ENCODE assay signal across 42 mouse cellular contexts in genomic region chr16:22852709-22853108, GRCm38 (mm10). TPM values are rescaled to one million over a fixed set of nuclear protein-coding genes. Genes with fewer than 3 reads are reported as not detected.
DNase-seq lines count a peak whose midpoint lies in the region; ATAC-seq lines count a peak whose summit lies in the region.
"Had no signal": no experiment of that assay in that cellular context is flagged by ENCODE, and none has a peak within 500 bp of the region (broad histone marks: within the 10 kb centered on the region; RNA-seq: fewer than 3 reads in every experiment).

No protein-coding gene starts in this region.

- peak; percentile 14 for DNase-seq in testis, postnatal 10 days (ENCODE audit: low spot score)
- no peak for DNase-seq in testis, postnatal 14 days (ENCODE audit: low spot score)
- DNase-seq in lung, postnatal 36 days: no peak
- no peak for DNase-seq in forebrain, embryonic 11.5 days (ENCODE audit: low spot score)
- no peak for DNase-seq in left cerebral cortex, postnatal 10 days (ENCODE audit: extremely low spot score in 1 of 2, low spot score in 2 of 2)
- DNase-seq: adrenal gland, adult 8-10 months; cerebellum, adult 8-10 months; cerebellum, postnatal 25 days; gastrocnemius, adult 2 months; gastrocnemius, postnatal 36 days; heart, adult 2 months; kidney, adult 8-10 months; lung, adult 18-20 months; right cerebral cortex, postnatal 25 days; thymus, adult 18-20 months; thymus, postnatal 25 days had no signal

- peak overlapping the region; percentile 69 for H3K4me3 ChIP-seq in erythroblast, embryonic 14.5 days (replicated peaks)
- peak overlapping the region; percentile 42 for H3K4me3 ChIP-seq in liver, embryonic 16.5 days (ENCODE audit: low read depth, low read length)
- H3K4me3 ChIP-seq in forebrain, embryonic 11.5 days (ENCODE audit: low read depth, low read length): no peak overlapping the region
- H3K4me3 ChIP-seq: embryonic facial prominence, embryonic 10.5 days; embryonic facial prominence, embryonic 15.5 days; forebrain, embryonic 15.5 days; gastrocnemius, adult 2 months; heart, adult 2 months; heart, embryonic 12.5 days; limb, embryonic 12.5 days; midbrain, embryonic 10.5 days; midbrain, embryonic 15.5 days; neural tube, embryonic 15.5 days had no signal

- H3K27me3 ChIP-seq in erythroblast, embryonic 14.5 days (ENCODE audit: control insufficient read depth): no peaks in the 10 kb centered on the region
- no peaks in the 10 kb centered on the region for H3K27me3 ChIP-seq in liver, embryonic 16.5 days (ENCODE audit: control insufficient read depth, insufficient read depth, low read depth, low read length)
- no peaks in the 10 kb centered on the region for H3K27me3 ChIP-seq in forebrain, embryonic 11.5 days (ENCODE audit: control insufficient read depth, insufficient read depth, low read length)
- H3K27me3 ChIP-seq: CH12.LX; embryonic facial prominence, embryonic 15.5 days; forebrain, embryonic 15.5 days; heart, embryonic 12.5 days; limb, embryonic 12.5 days; midbrain, embryonic 15.5 days; neural tube, embryonic 15.5 days had no signal

- peak overlapping the region; percentile 63 for H3K27ac ChIP-seq in liver, embryonic 16.5 days (ENCODE audit: low read length)
- H3K27ac ChIP-seq in forebrain, embryonic 11.5 days (ENCODE audit: low read depth, low read length): no peak overlapping the region
- H3K27ac ChIP-seq: embryonic facial prominence, embryonic 10.5 days; embryonic facial prominence, embryonic 15.5 days; forebrain, embryonic 15.5 days; gastrocnemius, adult 2 months; heart, adult 2 months; kidney, postnatal 0 days; limb, embryonic 12.5 days; macrophage; midbrain, embryonic 10.5 days; midbrain, embryonic 15.5 days; neural tube, embryonic 15.5 days had no signal

- no peaks in the 10 kb centered on the region for H3K9me3 ChIP-seq in erythroblast, embryonic 14.5 days (ENCODE audit: control insufficient read depth, low read length)
- no peaks in the 10 kb centered on the region for H3K9me3 ChIP-seq in liver, embryonic 16.5 days (replicated peaks; ENCODE audit: control insufficient read depth, low read length)
- H3K9me3 ChIP-seq in forebrain, embryonic 11.5 days (ENCODE audit: control insufficient read depth, low read length): no peaks in the 10 kb centered on the region
- H3K9me3 ChIP-seq: embryonic facial prominence, embryonic 10.5 days; embryonic facial prominence, embryonic 15.5 days; forebrain, embryonic 15.5 days; heart, embryonic 12.5 days; limb, embryonic 12.5 days; midbrain, embryonic 10.5 days; midbrain, embryonic 15.5 days; neural tube, embryonic 15.5 days had no signal

- H3K36me3 ChIP-seq in erythroblast, embryonic 14.5 days (ENCODE audit: control insufficient read depth): peaks cover 77% of the 10 kb centered on the region
- peaks cover 2% of the 10 kb centered on the region; the same call in 1 of the 2 replicates for H3K36me3 ChIP-seq in liver, embryonic 16.5 days (ENCODE audit: control insufficient read depth, insufficient read depth)
- no peaks in the 10 kb centered on the region for H3K36me3 ChIP-seq in forebrain, embryonic 11.5 days (ENCODE audit: control insufficient read depth, insufficient read depth, low read length)
- H3K36me3 ChIP-seq: embryonic facial prominence, embryonic 15.5 days; forebrain, embryonic 15.5 days had no signal

- ATAC-seq in erythroblast, adult 5-6 weeks (replicated peaks; ENCODE audit: low FRiP score, poor library complexity, severe bottlenecking): no peak
- ATAC-seq in liver, embryonic 16.5 days (ENCODE audit: low read depth): no peak
- ATAC-seq in forebrain, embryonic 11.5 days (replicated peaks; ENCODE audit: low FRiP score): no peak
- ATAC-seq: forebrain, embryonic 15.5 days; hindbrain, embryonic 16.5 days; lung, postnatal 0 days; midbrain, embryonic 15.5 days had no signal

- intact Hi-C loops in left cerebral cortex, postnatal 10 days (cut with DNase I): no loop called here

- peak overlapping the region; percentile 5; the same call in 1 of the 2 replicates for H3K9ac ChIP-seq in liver, embryonic 16.5 days (ENCODE audit: low read depth, low read length)
- H3K9ac ChIP-seq in forebrain, embryonic 11.5 days (ENCODE audit: low read length): no peak overlapping the region
- H3K9ac ChIP-seq: embryonic facial prominence, embryonic 15.5 days; forebrain, embryonic 15.5 days; heart, embryonic 12.5 days; limb, embryonic 12.5 days; midbrain, embryonic 15.5 days; neural tube, embryonic 15.5 days had no signal

- WGBS in liver, embryonic 16.5 days (ENCODE audit: insufficient replicate concordance): 48% methylated on average over 4 of the region's 4 CpGs
- 90% methylated on average over 4 of the region's 4 CpGs for WGBS in forebrain, embryonic 11.5 days

- peaks cover 73% of the 10 kb centered on the region for H3K4me1 ChIP-seq in erythroblast, embryonic 14.5 days (ENCODE audit: control insufficient read depth)
- peaks cover 32% of the 10 kb centered on the region for H3K4me1 ChIP-seq in liver, embryonic 16.5 days (ENCODE audit: control insufficient read depth, low read depth, low read length)
- H3K4me1 ChIP-seq in forebrain, embryonic 11.5 days (replicated peaks; ENCODE audit: control insufficient read depth, insufficient read depth, low read length): peaks cover 3% of the 10 kb centered on the region; the same call in 1 of the 2 replicates

- H3K4me2 ChIP-seq in liver, embryonic 16.5 days (ENCODE audit: low read depth, low read length): peak overlapping the region; percentile 60
- no peak overlapping the region for H3K4me2 ChIP-seq in forebrain, embryonic 11.5 days (ENCODE audit: low read depth, low read length, severe bottlenecking)
- H3K4me2 ChIP-seq: embryonic facial prominence, embryonic 15.5 days; forebrain, embryonic 15.5 days; heart, embryonic 12.5 days; limb, embryonic 12.5 days; midbrain, embryonic 15.5 days; neural tube, embryonic 15.5 days had no signal

RNA-seq across cellular contexts. Expression of gene Tbccd1, which starts 4.8 kb away (rescaled TPM):
- polyA plus RNA-seq in erythroblast, embryonic 14.5 days (2012): 1.2 TPM in 2 replicates
- total RNA-seq in erythroblast, adult 5-6 weeks (2015; ENCODE audit: low replicate concordance): 12.5 and 13.6 TPM in 2 replicates
- total RNA-seq in erythroblast, adult 5-6 weeks (2017; ENCODE audit: low replicate concordance): 21.0 and 21.3 TPM in 2 replicates
- polyA plus RNA-seq in liver, embryonic 16.5 days (2015; fragmentation: Nextera tagmentation; extraction: Ambion mirVana): 27.2 and 27.3 TPM in 2 replicates
- polyA plus RNA-seq in forebrain, embryonic 11.5 days (2014; fragmentation: Nextera tagmentation; extraction: Ambion mirVana): 35.0 and 37.0 TPM in 2 replicates
- total RNA-seq in left cerebral cortex, postnatal 10 days (2021): 10 to 100 TPM; 10.5 to 14.2 TPM

RNA-seq across cellular contexts. Expression of gene Dnajb11, which starts 4.9 kb away (rescaled TPM):
- 3.2 and 5.1 TPM in 2 replicates for polyA plus RNA-seq in erythroblast, embryonic 14.5 days (2012)
- total RNA-seq in erythroblast, adult 5-6 weeks (2015; ENCODE audit: low replicate concordance): 27.2 and 43.8 TPM in 2 replicates
- 42.3 and 65.0 TPM in 2 replicates for total RNA-seq in erythroblast, adult 5-6 weeks (2017; ENCODE audit: low replicate concordance)
- 50.7 and 54.4 TPM in 2 replicates for polyA plus RNA-seq in liver, embryonic 16.5 days (2015; fragmentation: Nextera tagmentation; extraction: Ambion mirVana)
- polyA plus RNA-seq in forebrain, embryonic 11.5 days (2014; fragmentation: Nextera tagmentation; extraction: Ambion mirVana): 95.6 and 97.3 TPM in 2 replicates
- 10 to 100 TPM; 62.4 to 62.8 TPM for total RNA-seq in left cerebral cortex, postnatal 10 days (2021)

RNA-seq across cellular contexts. Expression of gene Ahsg, which starts 38.4 kb away (rescaled TPM):
- 0.93 and 1.4 TPM in 2 replicates for polyA plus RNA-seq in erythroblast, embryonic 14.5 days (2012)
- total RNA-seq in erythroblast, adult 5-6 weeks (2015; ENCODE audit: low replicate concordance): not detected in 2 replicates
- total RNA-seq in erythroblast, adult 5-6 weeks (2017; ENCODE audit: low replicate concordance): not detected in 2 replicates
- 5,304 and 6,290 TPM in 2 replicates for polyA plus RNA-seq in liver, embryonic 16.5 days (2015; fragmentation: Nextera tagmentation; extraction: Ambion mirVana)
- polyA plus RNA-seq in forebrain, embryonic 11.5 days (2014; fragmentation: Nextera tagmentation; extraction: Ambion mirVana): not detected in 2 replicates
- not detected for total RNA-seq in left cerebral cortex, postnatal 10 days (2021)
- total RNA-seq: CH12.LX; gastrocnemius, adult 2 months; hematopoietic stem cell, adult 5-6 weeks; left cerebral cortex, postnatal 14 days had no signal
- polyA plus RNA-seq: C2C12; embryonic facial prominence, embryonic 10.5 days; forebrain, embryonic 15.5 days; hindbrain, embryonic 16.5 days; macrophage; midbrain, embryonic 10.5 days; midbrain, embryonic 15.5 days had no signal

RNA-seq across cellular contexts. Expression of gene Crygs, which starts 41.3 kb away (rescaled TPM):
- not detected in 2 replicates for polyA plus RNA-seq in erythroblast, embryonic 14.5 days (2012)
- total RNA-seq in erythroblast, adult 5-6 weeks (2015; ENCODE audit: low replicate concordance): not detected in 2 replicates
- total RNA-seq in erythroblast, adult 5-6 weeks (2017; ENCODE audit: low replicate concordance): not detected in 2 replicates
- polyA plus RNA-seq in liver, embryonic 16.5 days (2015; fragmentation: Nextera tagmentation; extraction: Ambion mirVana): not detected in 2 replicates
- not detected in 2 replicates for polyA plus RNA-seq in forebrain, embryonic 11.5 days (2014; fragmentation: Nextera tagmentation; extraction: Ambion mirVana)
- not detected for total RNA-seq in left cerebral cortex, postnatal 10 days (2021)
- total RNA-seq: adrenal gland, adult 8-10 months; adrenal gland, postnatal 4 days; CH12.LX; ES-E14; gastrocnemius, adult 2 months; gastrocnemius, postnatal 36 days; heart, adult 2 months; hematopoietic stem cell, adult 5-6 weeks; left cerebral cortex, postnatal 14 days had no signal
- polyA plus RNA-seq: C2C12; forebrain, embryonic 15.5 days; heart, adult 2 months; heart, embryonic 12.5 days; heart, postnatal 0 days; intestine, embryonic 14.5 days; large intestine, adult 2 months; limb, embryonic 12.5 days; lung, postnatal 0 days; macrophage; midbrain, embryonic 15.5 days; neural tube, embryonic 15.5 days; spleen, adult 2 months; stomach, embryonic 14.5 days had no signal

Comparison
In these comparisons a context has a peak if more than half of its experiments do, and no peak if none do; other contexts are left out.
1. RNA of gene Tbccd1, which starts 4.8 kb away (polyA plus RNA-seq): 35.0 to 37.0 TPM in forebrain, embryonic 11.5 days and 27.2 to 27.3 TPM in liver, embryonic 16.5 days; 1.2 TPM in erythroblast, embryonic 14.5 days; every median in the first group is over 10 times any median in the second.
2. RNA of gene Ahsg, which starts 38.4 kb away (polyA plus RNA-seq): 5,304 to 6,290 TPM in liver, embryonic 16.5 days; 0.93 to 1.4 TPM in erythroblast, embryonic 14.5 days and not detected in forebrain, embryonic 11.5 days; every median in the first group is over 1,000 times any median in the second.